In genomic region chr17:35702605-35703004, GRCm38 (mm10) we compare ENCODE assay signal across 10 mouse cellular contexts. TPM values are rescaled to one million over a fixed set of nuclear protein-coding genes. Genes with fewer than 3 reads are reported as not detected.
DNase-seq lines count a peak whose midpoint lies in the region; ATAC-seq and TF ChIP-seq lines count a peak whose summit lies in the region.
"Had no signal": no experiment of that assay in that cellular context is flagged by ENCODE, and none has a peak within 500 bp of the region (broad histone marks: within the 10 kb centered on the region; RNA-seq: fewer than 3 reads in every experiment).

No protein-coding gene starts in this region.

- TF ChIP-seq POLR2A in cortical plate, adult 2 months (IDR thresholded peaks at IDR 0.05; ENCODE audit: extremely low read depth, insufficient read depth, low read length) = no peak

- peak overlapping the region; percentile 97 for H3K27ac ChIP-seq in heart, embryonic 12.5 days (ENCODE audit: poor library complexity, severe bottlenecking)
- H3K27ac ChIP-seq in cortical plate, adult 2 months (ENCODE audit: insufficient read depth, low read length) = peak overlapping the region; percentile 58; the same call in 1 of the 2 replicates
- H3K27ac ChIP-seq in hindbrain, embryonic 14.5 days = peak overlapping the region; percentile 97
- H3K27ac ChIP-seq in midbrain, postnatal 0 days (ENCODE audit: low read depth, low read length) = peak overlapping the region; percentile 98

- H3K9me3 ChIP-seq in heart, embryonic 12.5 days (replicated peaks) = no peaks in the 10 kb centered on the region
- H3K9me3 ChIP-seq in hindbrain, embryonic 14.5 days (ENCODE audit: control insufficient read depth, low read length) = no peaks in the 10 kb centered on the region
- H3K9me3 ChIP-seq in midbrain, postnatal 0 days (ENCODE audit: low read length) = no peaks in the 10 kb centered on the region

- peak overlapping the region; percentile 84 for H3K4me2 ChIP-seq in heart, embryonic 12.5 days
- H3K4me2 ChIP-seq in hindbrain, embryonic 14.5 days (replicated peaks) = peak overlapping the region; percentile 73
- peak overlapping the region; percentile 80 for H3K4me2 ChIP-seq in midbrain, postnatal 0 days (ENCODE audit: low read depth, low read length, poor library complexity, severe bottlenecking)

- H3K4me3 ChIP-seq in heart, embryonic 12.5 days = peak overlapping the region; percentile 62
- H3K4me3 ChIP-seq in cortical plate, adult 2 months (ENCODE audit: insufficient read depth, low read length) = no peak overlapping the region
- H3K4me3 ChIP-seq in hindbrain, embryonic 14.5 days (replicated peaks; ENCODE audit: low read length) = peak overlapping the region; percentile 58
- H3K4me3 ChIP-seq in midbrain, postnatal 0 days (ENCODE audit: low read depth, low read length) = peak overlapping the region; percentile 79

- peaks cover 59% of the 10 kb centered on the region for H3K4me1 ChIP-seq in heart, embryonic 12.5 days (replicated peaks)
- H3K4me1 ChIP-seq in cortical plate, adult 2 months (ENCODE audit: control insufficient read depth, insufficient read depth, low read length) = peaks cover 7% of the 10 kb centered on the region
- H3K4me1 ChIP-seq in hindbrain, embryonic 14.5 days (replicated peaks; ENCODE audit: control insufficient read depth, insufficient read depth, low read length) = peaks cover 43% of the 10 kb centered on the region
- H3K4me1 ChIP-seq in midbrain, postnatal 0 days (ENCODE audit: insufficient read depth, low read length) = peaks cover 18% of the 10 kb centered on the region; the same call in 1 of the 2 replicates

- no peak for TF ChIP-seq CTCF in cortical plate, adult 2 months (IDR thresholded peaks at IDR 0.05; ENCODE audit: extremely low read depth, insufficient read depth, low read length)
- TF ChIP-seq CTCF in midbrain, postnatal 0 days (IDR thresholded peaks at IDR 0.05) = no peak

- intact Hi-C loops in heart, postnatal 36 days (cut with DNase I) = no loop called here

- no peaks in the 10 kb centered on the region for H3K36me3 ChIP-seq in heart, embryonic 12.5 days
- no peaks in the 10 kb centered on the region for H3K36me3 ChIP-seq in hindbrain, embryonic 14.5 days (replicated peaks; ENCODE audit: control insufficient read depth, insufficient read depth)
- no peaks in the 10 kb centered on the region for H3K36me3 ChIP-seq in midbrain, postnatal 0 days (ENCODE audit: insufficient read depth, low read length)

- no peak for ATAC-seq in heart, embryonic 12.5 days (ENCODE audit: insufficient number of reproducible peaks, low FRiP score)
- no peak for ATAC-seq in hindbrain, embryonic 14.5 days (ENCODE audit: low FRiP score)
- ATAC-seq in midbrain, postnatal 0 days (ENCODE audit: low FRiP score) = no peak
- no peak for ATAC-seq in inflammation-experienced regulatory T-cells, adult 6 months
- ATAC-seq in erythroid progenitor cell, adult 5-6 weeks (replicated peaks; ENCODE audit: low FRiP score, poor library complexity, severe bottlenecking) = no peak

- WGBS in heart, embryonic 12.5 days = 6% methylated on average over 4 of the region's 4 CpGs
- 2% methylated on average over 4 of the region's 4 CpGs for WGBS in hindbrain, embryonic 14.5 days
- WGBS in midbrain, postnatal 0 days = 7% methylated on average over 4 of the region's 4 CpGs

- H3K27me3 ChIP-seq in heart, embryonic 12.5 days (replicated peaks) = no peaks in the 10 kb centered on the region
- no peaks in the 10 kb centered on the region for H3K27me3 ChIP-seq in hindbrain, embryonic 14.5 days (ENCODE audit: control insufficient read depth, insufficient read depth, low read length)
- no peaks in the 10 kb centered on the region for H3K27me3 ChIP-seq in midbrain, postnatal 0 days (ENCODE audit: insufficient read depth, low read length)

- no peak for DNase-seq in heart, postnatal 36 days
- DNase-seq in hindbrain, embryonic 14.5 days (ENCODE audit: low spot score) = no peak
- DNase-seq in midbrain, postnatal 0 days (ENCODE audit: low spot score) = peak; percentile 21
- no peak for DNase-seq in thymus, postnatal 0 days (ENCODE audit: low spot score)
- DNase-seq: gastrocnemius, postnatal 10 days had no signal

- H3K9ac ChIP-seq in heart, embryonic 12.5 days = peak overlapping the region; percentile 95
- H3K9ac ChIP-seq in hindbrain, embryonic 14.5 days = peak overlapping the region; percentile 79
- H3K9ac ChIP-seq in midbrain, postnatal 0 days (replicated peaks; ENCODE audit: low read length, poor library complexity, severe bottlenecking) = peak overlapping the region; percentile 91

RNA-seq across cellular contexts. Expression of gene Ddr1, which starts 1.8 kb away (rescaled TPM):
- polyA plus RNA-seq in heart, embryonic 12.5 days (2016; fragmentation: Nextera tagmentation; extraction: Ambion mirVana) = 162 and 167 TPM in 2 replicates
- total RNA-seq in heart, postnatal 36 days (2021) = 10 to 100 TPM; 29.3 to 37.4 TPM
- 42.8 and 44.9 TPM in 2 replicates for polyA plus RNA-seq in cortical plate, adult 2 months (2012; rRNA removed)
- 62.7 and 72.5 TPM in 2 replicates for polyA plus RNA-seq in hindbrain, embryonic 14.5 days (2014; fragmentation: Nextera tagmentation; extraction: Ambion mirVana)
- 82.8 and 100 TPM in 2 replicates for total RNA-seq in midbrain, postnatal 0 days (2014; rRNA removed)
- polyA plus RNA-seq in midbrain, postnatal 0 days (2015; fragmentation: Nextera tagmentation; extraction: Ambion mirVana) = 48.5 and 49.3 TPM in 2 replicates
- polyA plus RNA-seq in thymus, postnatal 0 days (2015; fragmentation: Nextera tagmentation; extraction: Ambion mirVana) = 33.7 and 33.8 TPM in 2 replicates
- 1 to 10 TPM in 1 of 3 experiments, under 1 TPM in 2; 0.65 to 1.1 (median 0.73) TPM for polyA plus RNA-seq in inflammation-experienced regulatory T-cells, adult 6 months (2017; shearing (Covaris generic))
- not detected in 2 replicates for total RNA-seq in erythroid progenitor cell, adult 5-6 weeks (2015; ENCODE audit: low replicate concordance)
- 0.26 TPM in 1 of 2 replicates, not detected in the other for total RNA-seq in erythroid progenitor cell, adult 5-6 weeks (2017; ENCODE audit: low replicate concordance)

RNA-seq across cellular contexts. Expression of gene Gtf2h4, which starts 29.1 kb away (rescaled TPM):
- 22.2 and 24.5 TPM in 2 replicates for polyA plus RNA-seq in heart, embryonic 12.5 days (2016; fragmentation: Nextera tagmentation; extraction: Ambion mirVana)
- total RNA-seq in heart, postnatal 36 days (2021) = 10 to 100 TPM; 16.9 to 17.4 TPM
- polyA plus RNA-seq in cortical plate, adult 2 months (2012; rRNA removed) = 29.8 and 32.9 TPM in 2 replicates
- polyA plus RNA-seq in hindbrain, embryonic 14.5 days (2014; fragmentation: Nextera tagmentation; extraction: Ambion mirVana) = 21.3 and 22.8 TPM in 2 replicates
- 20.6 and 27.7 TPM in 2 replicates for total RNA-seq in midbrain, postnatal 0 days (2014; rRNA removed)
- polyA plus RNA-seq in midbrain, postnatal 0 days (2015; fragmentation: Nextera tagmentation; extraction: Ambion mirVana) = 17.8 and 18.4 TPM in 2 replicates
- polyA plus RNA-seq in thymus, postnatal 0 days (2015; fragmentation: Nextera tagmentation; extraction: Ambion mirVana) = 267 and 319 TPM in 2 replicates
- 10 to 100 TPM; 16.7 to 24.7 (median 17.9) TPM for polyA plus RNA-seq in inflammation-experienced regulatory T-cells, adult 6 months (2017; shearing (Covaris generic))
- total RNA-seq in erythroid progenitor cell, adult 5-6 weeks (2015; ENCODE audit: low replicate concordance) = 1.1 and 2.5 TPM in 2 replicates
- total RNA-seq in erythroid progenitor cell, adult 5-6 weeks (2017; ENCODE audit: low replicate concordance) = 3.6 and 6.3 TPM in 2 replicates

RNA-seq across cellular contexts. Expression of gene Vars2, which starts 35.2 kb away (rescaled TPM):
- 16.1 and 17.4 TPM in 2 replicates for polyA plus RNA-seq in heart, embryonic 12.5 days (2016; fragmentation: Nextera tagmentation; extraction: Ambion mirVana)
- 10 to 100 TPM; 31.9 to 33.0 TPM for total RNA-seq in heart, postnatal 36 days (2021)
- 34.5 and 38.9 TPM in 2 replicates for polyA plus RNA-seq in cortical plate, adult 2 months (2012; rRNA removed)
- polyA plus RNA-seq in hindbrain, embryonic 14.5 days (2014; fragmentation: Nextera tagmentation; extraction: Ambion mirVana) = 14.8 and 14.9 TPM in 2 replicates
- total RNA-seq in midbrain, postnatal 0 days (2014; rRNA removed) = 43.0 and 49.2 TPM in 2 replicates
- polyA plus RNA-seq in midbrain, postnatal 0 days (2015; fragmentation: Nextera tagmentation; extraction: Ambion mirVana) = 13.8 and 15.9 TPM in 2 replicates
- polyA plus RNA-seq in thymus, postnatal 0 days (2015; fragmentation: Nextera tagmentation; extraction: Ambion mirVana) = 22.5 and 27.0 TPM in 2 replicates
- 10 to 100 TPM; 10.4 to 13.2 (median 12.7) TPM for polyA plus RNA-seq in inflammation-experienced regulatory T-cells, adult 6 months (2017; shearing (Covaris generic))
- total RNA-seq in erythroid progenitor cell, adult 5-6 weeks (2015; ENCODE audit: low replicate concordance) = 2.5 TPM in 1 of 2 replicates, not detected in the other
- 0.23 and 0.77 TPM in 2 replicates for total RNA-seq in erythroid progenitor cell, adult 5-6 weeks (2017; ENCODE audit: low replicate concordance)

RNA-seq across cellular contexts. Expression of gene Mucl3, which starts 59.1 kb away (rescaled TPM):
- polyA plus RNA-seq in heart, embryonic 12.5 days (2016; fragmentation: Nextera tagmentation; extraction: Ambion mirVana) = 0.14 and 0.37 TPM in 2 replicates
- total RNA-seq in heart, postnatal 36 days (2021) = not detected
- polyA plus RNA-seq in cortical plate, adult 2 months (2012; rRNA removed) = 0.06 TPM in 1 of 2 replicates, not detected in the other
- 0.09 TPM in 1 of 2 replicates, not detected in the other for polyA plus RNA-seq in hindbrain, embryonic 14.5 days (2014; fragmentation: Nextera tagmentation; extraction: Ambion mirVana)
- 0.77 TPM in 1 of 2 replicates, not detected in the other for total RNA-seq in midbrain, postnatal 0 days (2014; rRNA removed)
- not detected in 2 replicates for polyA plus RNA-seq in midbrain, postnatal 0 days (2015; fragmentation: Nextera tagmentation; extraction: Ambion mirVana)
- 0.10 and 0.17 TPM in 2 replicates for polyA plus RNA-seq in thymus, postnatal 0 days (2015; fragmentation: Nextera tagmentation; extraction: Ambion mirVana)
- polyA plus RNA-seq in inflammation-experienced regulatory T-cells, adult 6 months (2017; shearing (Covaris generic)) = under 1 TPM in 1 of 3 experiments, not detected in 2; 0.26 TPM
- total RNA-seq in erythroid progenitor cell, adult 5-6 weeks (2015; ENCODE audit: low replicate concordance) = not detected in 2 replicates
- total RNA-seq in erythroid progenitor cell, adult 5-6 weeks (2017; ENCODE audit: low replicate concordance) = not detected in 2 replicates
- total RNA-seq: gastrocnemius, postnatal 10 days; left cerebral cortex, postnatal 10 days had no signal

Comparison
In these comparisons a context has a peak if more than half of its experiments do, and no peak if none do; other contexts are left out.
1. RNA of gene Ddr1, which starts 1.8 kb away (polyA plus RNA-seq): 162 to 167 TPM in heart, embryonic 12.5 days, 62.7 to 72.5 TPM in hindbrain, embryonic 14.5 days, 48.5 to 49.3 TPM in midbrain, postnatal 0 days, 42.8 to 44.9 TPM in cortical plate, adult 2 months and 33.7 to 33.8 TPM in thymus, postnatal 0 days; 0.65 to 1.1 TPM in inflammation-experienced regulatory T-cells, adult 6 months; every median in the first group is over 10 times any median in the second.
2. Peak in every context shown above with its lines, with median percentiles within 50 percentile points of each other: H3K27ac ChIP-seq, H3K4me2 ChIP-seq and H3K9ac ChIP-seq.